ENCODE assay signal across 8 mouse cellular contexts in the genomic region with DNA sequence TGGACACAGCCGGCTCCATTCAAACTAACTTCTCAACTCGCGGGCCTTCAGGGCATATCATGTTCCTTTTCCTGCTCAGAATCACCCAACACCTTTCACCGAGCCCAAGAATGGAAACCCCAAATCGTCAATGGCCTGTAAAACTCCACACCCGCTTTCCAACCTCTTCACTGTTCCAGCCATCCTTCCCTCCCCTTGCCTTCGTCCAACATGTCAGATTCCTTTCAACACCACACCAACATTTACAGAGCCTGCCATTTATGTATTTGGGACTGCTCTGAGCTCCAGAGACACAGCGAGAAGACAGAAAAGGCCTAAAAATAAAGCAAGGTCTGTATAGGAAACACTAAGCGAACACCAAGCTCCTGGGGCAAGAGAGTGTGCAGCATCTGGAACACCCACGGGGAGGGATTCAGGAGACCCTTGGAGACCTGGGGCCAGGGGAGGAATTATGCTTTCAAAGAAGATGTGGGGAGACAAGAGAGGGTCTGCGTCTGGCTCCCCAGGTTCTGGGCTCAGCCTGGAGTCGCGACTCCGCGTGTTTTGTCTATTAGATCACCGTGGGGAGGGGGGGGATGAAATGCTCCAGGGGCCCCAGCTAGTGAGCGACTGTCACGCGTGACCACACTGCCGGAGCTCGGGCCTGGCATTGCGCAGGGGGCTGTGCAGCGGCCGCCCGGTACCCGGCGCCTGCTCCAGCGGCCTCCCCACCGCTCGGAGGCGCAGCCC. TPM values are rescaled to one million over a fixed set of nuclear protein-coding genes. Genes with fewer than 3 reads are reported as not detected.
DNase-seq lines count a peak whose midpoint lies in the region; ATAC-seq and TF ChIP-seq lines count a peak whose summit lies in the region.

No protein-coding gene starts in this region.

- no peak for DNase-seq in layer of hippocampus, adult 2 months (ENCODE audit: low spot score in 2 of 2)
- no peak for DNase-seq in layer of hippocampus, adult 18-20 months (ENCODE audit: low spot score in 2 of 2)
- DNase-seq in heart, embryonic 10.5 days (ENCODE audit: low spot score) = no peak
- DNase-seq in kidney, postnatal 0 days (ENCODE audit: low spot score) = peak; percentile 51
- DNase-seq in naive thymus-derived CD4-positive, alpha-beta T cell, adult 2 months (ENCODE audit: low read depth) = peak; percentile 40
- no peak for DNase-seq in adrenal gland, postnatal 4 days (ENCODE audit: low spot score in 2 of 2)
- no peak for DNase-seq in gastrocnemius, adult 8-10 months (ENCODE audit: low spot score in 2 of 2)

- 1% methylated on average over 31 of the region's 31 CpGs for WGBS in heart, embryonic 10.5 days
- 1% methylated on average over 29 of the region's 31 CpGs for WGBS in kidney, postnatal 0 days

- H3K4me2 ChIP-seq in kidney, postnatal 0 days (ENCODE audit: low read length) = peak overlapping the region; percentile 86

- H3K9me3 ChIP-seq in heart, embryonic 10.5 days = no peaks in the 10 kb centered on the region; the same call in 1 of the 2 replicates
- no peaks in the 10 kb centered on the region for H3K9me3 ChIP-seq in kidney, postnatal 0 days (replicated peaks; ENCODE audit: low read length)

- no peak for TF ChIP-seq CTCF in layer of hippocampus, adult 2 months (conservative IDR thresholded peaks at IDR 0.05)
- no peak for TF ChIP-seq CTCF in bone marrow macrophage, adult 2 months (IDR thresholded peaks at IDR 0.05; ENCODE audit: low read depth, low read length)
- no peak for TF ChIP-seq CTCF in kidney, postnatal 0 days (IDR thresholded peaks at IDR 0.05; ENCODE audit: low read depth)

- no peak for ATAC-seq in kidney, postnatal 0 days (replicated peaks; ENCODE audit: low FRiP score, low read depth)

- H3K4me3 ChIP-seq in layer of hippocampus, adult 2 months = peak overlapping the region; percentile 82
- peak overlapping the region; percentile 82 for H3K4me3 ChIP-seq in bone marrow macrophage, adult 2 months (ENCODE audit: insufficient read depth, low read length)
- H3K4me3 ChIP-seq in heart, embryonic 10.5 days = peak overlapping the region; percentile 98
- H3K4me3 ChIP-seq in kidney, postnatal 0 days (replicated peaks; ENCODE audit: low read depth, low read length) = peak overlapping the region; percentile 97

- H3K9ac ChIP-seq in kidney, postnatal 0 days (ENCODE audit: low read depth, low read length) = peak overlapping the region; percentile 95

- peak overlapping the region; percentile 99 for H3K27ac ChIP-seq in layer of hippocampus, adult 2 months
- H3K27ac ChIP-seq in bone marrow macrophage, adult 2 months (ENCODE audit: insufficient read depth, low read depth, low read length) = peak overlapping the region; percentile 58
- peak overlapping the region; percentile 100 for H3K27ac ChIP-seq in heart, embryonic 10.5 days
- H3K27ac ChIP-seq in kidney, postnatal 0 days = peak overlapping the region; percentile 92

- peaks cover 19% of the 10 kb centered on the region for H3K27me3 ChIP-seq in heart, embryonic 10.5 days (ENCODE audit: insufficient read depth, poor library complexity, severe bottlenecking)
- peaks cover 4% of the 10 kb centered on the region; the same call in 1 of the 2 replicates for H3K27me3 ChIP-seq in kidney, postnatal 0 days (ENCODE audit: insufficient read depth, low read length)

- peaks cover 16% of the 10 kb centered on the region for H3K4me1 ChIP-seq in bone marrow macrophage, adult 2 months (ENCODE audit: control insufficient read depth, insufficient read depth, low read length)
- H3K4me1 ChIP-seq in heart, embryonic 10.5 days = peaks cover 27% of the 10 kb centered on the region
- H3K4me1 ChIP-seq in kidney, postnatal 0 days (replicated peaks; ENCODE audit: insufficient read depth, low read length) = peaks cover 10% of the 10 kb centered on the region

- H3K36me3 ChIP-seq in heart, embryonic 10.5 days = peaks cover 39% of the 10 kb centered on the region
- H3K36me3 ChIP-seq in kidney, postnatal 0 days (ENCODE audit: insufficient read depth, low read length) = peaks cover 15% of the 10 kb centered on the region

- no peak for TF ChIP-seq POLR2A in bone marrow macrophage, adult 2 months (IDR thresholded peaks at IDR 0.05; ENCODE audit: borderline replicate concordance, low read depth, low read length)

RNA-seq across cellular contexts. Expression of gene Keap1, which starts 1.0 kb away (rescaled TPM):
- 10 to 100 TPM; 56.7 to 60.6 TPM for total RNA-seq in layer of hippocampus, adult 2 months (2021)
- 10 to 100 TPM; 58.3 to 61.5 TPM for total RNA-seq in layer of hippocampus, adult 18-20 months (2021)
- 34.9 and 36.4 TPM in 2 replicates for polyA plus RNA-seq in bone marrow macrophage, adult 2 months (2012; ENCODE audit: insufficient read depth, insufficient read length, missing spikeins)
- polyA plus RNA-seq in heart, embryonic 10.5 days (2016; fragmentation: Nextera tagmentation; extraction: Ambion mirVana) = 51.4 and 52.4 TPM in 2 replicates
- 49.3 and 50.8 TPM in 2 replicates for polyA plus RNA-seq in kidney, postnatal 0 days (2015; fragmentation: Nextera tagmentation; extraction: Ambion mirVana)
- total RNA-seq in adrenal gland, postnatal 4 days (2021) = 10 to 100 TPM; 46.6 to 50.8 TPM
- total RNA-seq in gastrocnemius, adult 8-10 months (2022) = 10 to 100 TPM; 54.9 to 59.4 (median 57.4) TPM

RNA-seq across cellular contexts. Expression of gene S1pr5, which starts 10.1 kb away (rescaled TPM):
- 10 to 100 TPM; 10.6 to 10.9 TPM for total RNA-seq in layer of hippocampus, adult 2 months (2021)
- 10 to 100 TPM; 13.5 to 14.5 TPM for total RNA-seq in layer of hippocampus, adult 18-20 months (2021)
- polyA plus RNA-seq in bone marrow macrophage, adult 2 months (2012; ENCODE audit: insufficient read depth, insufficient read length, missing spikeins) = not detected in 2 replicates
- 0.46 and 0.47 TPM in 2 replicates for polyA plus RNA-seq in heart, embryonic 10.5 days (2016; fragmentation: Nextera tagmentation; extraction: Ambion mirVana)
- 0.11 TPM in 1 of 2 replicates, not detected in the other for polyA plus RNA-seq in kidney, postnatal 0 days (2015; fragmentation: Nextera tagmentation; extraction: Ambion mirVana)
- under 1 TPM; 0.20 to 0.28 TPM for total RNA-seq in adrenal gland, postnatal 4 days (2021)
- total RNA-seq in gastrocnemius, adult 8-10 months (2022) = under 1 TPM; 0.10 to 0.29 (median 0.15) TPM

RNA-seq across cellular contexts. Expression of gene Atg4d, which starts 26.9 kb away (rescaled TPM):
- 10 to 100 TPM; 39.8 to 40.2 TPM for total RNA-seq in layer of hippocampus, adult 2 months (2021)
- 10 to 100 TPM; 43.6 to 50.9 TPM for total RNA-seq in layer of hippocampus, adult 18-20 months (2021)
- 10.8 and 11.8 TPM in 2 replicates for polyA plus RNA-seq in bone marrow macrophage, adult 2 months (2012; ENCODE audit: insufficient read depth, insufficient read length, missing spikeins)
- 50.6 and 57.9 TPM in 2 replicates for polyA plus RNA-seq in heart, embryonic 10.5 days (2016; fragmentation: Nextera tagmentation; extraction: Ambion mirVana)
- polyA plus RNA-seq in kidney, postnatal 0 days (2015; fragmentation: Nextera tagmentation; extraction: Ambion mirVana) = 51.7 and 52.9 TPM in 2 replicates
- total RNA-seq in adrenal gland, postnatal 4 days (2021) = 10 to 100 TPM; 33.4 to 38.7 TPM
- total RNA-seq in gastrocnemius, adult 8-10 months (2022) = 10 to 100 TPM; 74.3 to 87.3 (median 80.7) TPM

RNA-seq across cellular contexts. Expression of gene Kri1, which starts 49.6 kb away (rescaled TPM):
- total RNA-seq in layer of hippocampus, adult 2 months (2021) = 10 to 100 TPM; 45.1 to 46.6 TPM
- 10 to 100 TPM; 39.7 to 46.9 TPM for total RNA-seq in layer of hippocampus, adult 18-20 months (2021)
- polyA plus RNA-seq in bone marrow macrophage, adult 2 months (2012; ENCODE audit: insufficient read depth, insufficient read length, missing spikeins) = 26.4 and 28.6 TPM in 2 replicates
- 14.5 and 21.3 TPM in 2 replicates for polyA plus RNA-seq in heart, embryonic 10.5 days (2016; fragmentation: Nextera tagmentation; extraction: Ambion mirVana)
- polyA plus RNA-seq in kidney, postnatal 0 days (2015; fragmentation: Nextera tagmentation; extraction: Ambion mirVana) = 8.7 and 10.6 TPM in 2 replicates
- total RNA-seq in adrenal gland, postnatal 4 days (2021) = 10 to 100 TPM; 40.2 to 41.8 TPM
- 10 to 100 TPM in 3 of 4 experiments, 1 to 10 TPM in 1; 8.4 to 13.0 (median 11.4) TPM for total RNA-seq in gastrocnemius, adult 8-10 months (2022)

RNA-seq across cellular contexts. Expression of gene Cdkn2d, which starts 53.0 kb away (rescaled TPM):
- total RNA-seq in layer of hippocampus, adult 2 months (2021) = 10 to 100 TPM; 53.7 to 54.4 TPM
- 10 to 100 TPM; 53.7 to 56.7 TPM for total RNA-seq in layer of hippocampus, adult 18-20 months (2021)
- 33.1 and 33.7 TPM in 2 replicates for polyA plus RNA-seq in bone marrow macrophage, adult 2 months (2012; ENCODE audit: insufficient read depth, insufficient read length, missing spikeins)
- 69.0 and 93.4 TPM in 2 replicates for polyA plus RNA-seq in heart, embryonic 10.5 days (2016; fragmentation: Nextera tagmentation; extraction: Ambion mirVana)
- 31.4 and 37.8 TPM in 2 replicates for polyA plus RNA-seq in kidney, postnatal 0 days (2015; fragmentation: Nextera tagmentation; extraction: Ambion mirVana)
- 10 to 100 TPM; 21.9 to 25.6 TPM for total RNA-seq in adrenal gland, postnatal 4 days (2021)
- 10 to 100 TPM in 3 of 4 experiments, 1 to 10 TPM in 1; 8.8 to 10.7 (median 10.6) TPM for total RNA-seq in gastrocnemius, adult 8-10 months (2022)

Comparison
In these comparisons a context has a peak if more than half of its experiments do, and no peak if none do; other contexts are left out.
1. DNase-seq: peak in kidney, postnatal 0 days (single experiment) and naive thymus-derived CD4-positive, alpha-beta T cell, adult 2 months (single experiment); none in layer of hippocampus, adult 2 months (0 of 2), layer of hippocampus, adult 18-20 months (0 of 2), heart, embryonic 10.5 days (single experiment), adrenal gland, postnatal 4 days (0 of 2) and gastrocnemius, adult 8-10 months (0 of 2).
2. RNA of gene S1pr5, which starts 10.1 kb away (total RNA-seq): 13.5 to 14.5 TPM in layer of hippocampus, adult 18-20 months and 10.6 to 10.9 TPM in layer of hippocampus, adult 2 months; 0.20 to 0.28 TPM in adrenal gland, postnatal 4 days and 0.10 to 0.29 TPM in gastrocnemius, adult 8-10 months; every median in the first group is over 4 times any median in the second.
3. Peak in every context shown above with its lines, with median percentiles within 50 percentile points of each other: H3K27ac ChIP-seq and H3K4me3 ChIP-seq.